Mouse (Mus musculus) intestine, embryonic 16.5 days (tissue): Measurements from ENCODE around the gene Sart3. TPM values are rescaled to one million over a fixed set of nuclear protein-coding genes. Genes with fewer than 3 reads are reported as not detected.
"Not testable (repeated sequence)": the region's sequence is repeated elsewhere in the genome, so short reads cannot be mapped to it uniquely, and the experiment has no call there.

ENCODE experiments used
- ATAC-seq: fragments of 200-750 bp; cut with Nextera tagmentation; 2 replicates; pipeline ENCODE4 v1.8.0; 2017; ENCODE audit warnings: moderate TSS enrichment, moderate library complexity
- H3K27ac ChIP-seq: fragments of 300-500 bp; sonication (generic); 2 replicates; pipeline ENCODE4 v1.5.1; 2014; ENCODE audit warnings: mild to moderate bottlenecking, low read length
- H3K27me3 ChIP-seq: fragments of 300-500 bp; sonication (generic); replicated peaks from 2 replicates; pipeline ENCODE4 v1.6.1; 2014; ENCODE audit warnings: low read length, control low read depth, mixed read lengths; ENCODE audit not compliant: control insufficient read depth, insufficient read depth
- H3K36me3 ChIP-seq: fragments of 300-500 bp; sonication (generic); 2 replicates; pipeline ENCODE4 v1.6.1; 2014; ENCODE audit warnings: low read length, control low read depth; ENCODE audit not compliant: control insufficient read depth, insufficient read depth
- H3K4me1 ChIP-seq: fragments of 300-500 bp; sonication (generic); 2 replicates; pipeline ENCODE4 v1.6.1; 2014; ENCODE audit warnings: low read length, control low read depth, mixed read lengths; ENCODE audit not compliant: control insufficient read depth, insufficient read depth
- H3K4me2 ChIP-seq: fragments of 300-500 bp; sonication (generic); 2 replicates; pipeline ENCODE4 v1.6.1; 2014; ENCODE audit warnings: low read depth, low read length, control low read depth
- H3K4me3 ChIP-seq: fragments of 300-500 bp; sonication (generic); 2 replicates; pipeline ENCODE4 v1.5.1; 2014; ENCODE audit warnings: mild to moderate bottlenecking, low read length
- H3K9ac ChIP-seq: fragments of 300-500 bp; sonication (generic); 2 replicates; pipeline ENCODE4 v1.6.1; 2014; ENCODE audit warnings: low read depth, low read length
- H3K9me3 ChIP-seq: fragments of 300-500 bp; sonication (generic); 2 replicates; pipeline ENCODE4 v1.6.1; 2016; ENCODE audit warnings: low read length, control low read depth; ENCODE audit not compliant: control insufficient read depth
- WGBS: fragments of 180-500 bp; shearing (Covaris S2); extraction: QIAGEN DNeasy Blood & Tissue Kit; methylation state at CpG from one replicate; pipeline ENCODE4 v1.1.7; 2014; 5-methylcytosine and 5-hydroxymethylcytosine counted together
- polyA plus RNA-seq: library from polyadenylated mRNA; unstranded; fragments of >200 nt; fragmentation: Nextera tagmentation; extraction: Ambion mirVana; gene quantifications from 2 replicates; pipeline ENCODE4 v1.2.1, GENCODE M21; 2015

Gene Sart3
- polyA plus RNA-seq, 1 experiment from 2014 or later: 30.2 TPM

DNA sequence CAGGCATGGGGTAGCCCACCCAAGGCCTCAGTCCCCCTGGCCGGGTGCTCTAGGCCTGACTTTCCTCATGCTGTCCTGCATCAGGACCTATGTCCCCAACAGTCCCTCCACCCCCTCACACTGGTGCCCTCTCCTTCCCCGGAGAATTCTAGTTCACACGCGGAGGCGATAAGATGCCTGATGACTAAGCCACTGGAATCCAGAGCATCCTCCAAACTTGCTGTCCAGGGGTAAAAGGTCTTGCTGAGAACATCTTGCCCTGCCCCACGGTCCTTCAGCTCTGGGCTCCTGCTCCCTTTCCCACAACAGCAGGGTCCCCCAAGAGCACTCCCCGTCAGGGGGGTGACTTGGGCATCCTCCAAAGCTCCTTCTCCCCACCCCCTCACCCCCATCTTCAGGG lies 10.3 kb upstream of the Sart3 start:
- Histone ChIP-seq H3K4me2 (no peak overlapping the region), H3K36me3 (no peaks in the 10 kb centered on the region), H3K27ac (peak overlapping the region; percentile 89), H3K27me3 (no peaks in the 10 kb centered on the region), H3K4me1 (peaks cover 6% of the 10 kb centered on the region), H3K9ac (no peak overlapping the region), H3K9me3 (no peaks in the 10 kb centered on the region), H3K4me3 (no peak overlapping the region)
- 81% methylated on average over 7 of the region's 7 CpGs for WGBS
- ATAC-seq: no peak

DNA sequence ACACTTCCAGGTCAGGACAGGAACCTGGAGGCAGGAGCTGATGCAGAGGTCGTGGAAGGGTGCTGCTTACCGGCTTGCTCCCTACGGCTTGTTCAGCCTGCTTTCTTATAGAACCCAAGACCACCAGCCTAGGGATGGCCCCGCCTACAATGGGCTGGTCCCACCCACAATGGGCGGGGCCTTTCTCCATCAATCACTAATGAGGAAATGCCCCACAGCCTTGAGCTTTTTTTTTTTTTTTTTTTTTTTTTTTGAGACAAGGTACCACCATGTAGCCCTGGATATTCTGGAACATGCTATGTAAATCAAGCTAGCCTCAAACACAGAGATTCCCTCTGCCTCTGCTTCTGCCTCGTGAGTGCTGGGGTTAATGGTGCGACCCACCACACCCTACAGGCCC lies 9.6 kb upstream of the Sart3 start:
- Histone ChIP-seq H3K4me1 (peaks cover 6% of the 10 kb centered on the region), H3K9ac (no peak overlapping the region), H3K27me3 (no peaks in the 10 kb centered on the region), H3K27ac (no peak overlapping the region), H3K36me3 (peaks cover 4% of the 10 kb centered on the region; the same call in 1 of the 2 replicates), H3K4me2 (no peak overlapping the region), H3K9me3 (no peaks in the 10 kb centered on the region), H3K4me3 (no peak overlapping the region)
- no peak for ATAC-seq
- WGBS: 82% methylated on average over 7 of the region's 7 CpGs

DNA sequence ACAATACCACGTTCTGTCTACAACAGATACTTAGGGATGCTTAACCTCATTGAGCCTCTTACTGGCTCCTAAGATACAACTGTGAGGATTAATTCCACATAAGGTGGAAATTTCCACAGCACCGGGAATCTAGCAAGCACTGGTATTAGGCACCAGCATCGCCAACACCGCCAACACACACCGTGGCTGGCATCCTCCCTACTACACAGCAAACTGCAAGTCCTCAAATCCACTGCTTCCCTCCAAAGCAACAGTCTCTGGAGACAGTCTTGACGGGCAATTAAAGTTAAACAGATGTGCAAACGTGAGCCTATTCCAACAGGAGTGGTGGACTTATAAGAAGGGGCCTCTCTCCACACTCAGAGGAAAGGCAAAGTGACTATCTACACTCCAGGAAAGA lies 8.9 kb upstream of the Sart3 start:
- Histone ChIP-seq H3K9me3 (no peaks in the 10 kb centered on the region), H3K4me1 (peaks cover 6% of the 10 kb centered on the region), H3K36me3 (peaks cover 4% of the 10 kb centered on the region; the same call in 1 of the 2 replicates), H3K27me3 (no peaks in the 10 kb centered on the region), H3K9ac (no peak overlapping the region), H3K4me3 (no peak overlapping the region), H3K4me2 (no peak overlapping the region), H3K27ac (no peak overlapping the region)
- WGBS: 67% methylated on average over 7 of the region's 7 CpGs
- no peak for ATAC-seq

DNA sequence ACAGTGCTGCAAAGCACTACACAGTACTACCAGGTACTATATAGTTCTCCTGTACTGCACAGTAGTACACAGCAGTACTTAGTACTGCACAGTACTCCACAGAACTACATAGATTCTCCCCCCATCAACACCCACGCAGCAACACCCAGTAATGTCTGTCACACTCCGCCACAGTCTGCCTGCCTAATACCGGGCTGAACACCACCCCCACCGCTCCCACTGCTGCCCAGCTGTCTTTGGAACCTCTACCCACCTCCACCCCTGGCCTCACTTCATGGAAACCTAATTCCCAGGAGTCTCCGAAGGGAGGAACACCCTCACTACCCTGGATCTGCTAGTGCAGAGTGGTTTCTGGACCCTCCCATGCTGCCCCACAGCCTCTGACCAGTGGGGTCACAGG lies 8.5 kb upstream of the Sart3 start:
- ATAC-seq: no peak
- 86% methylated on average over 5 of the region's 5 CpGs for WGBS
- H3K4me2 ChIP-seq: no peak overlapping the region

DNA sequence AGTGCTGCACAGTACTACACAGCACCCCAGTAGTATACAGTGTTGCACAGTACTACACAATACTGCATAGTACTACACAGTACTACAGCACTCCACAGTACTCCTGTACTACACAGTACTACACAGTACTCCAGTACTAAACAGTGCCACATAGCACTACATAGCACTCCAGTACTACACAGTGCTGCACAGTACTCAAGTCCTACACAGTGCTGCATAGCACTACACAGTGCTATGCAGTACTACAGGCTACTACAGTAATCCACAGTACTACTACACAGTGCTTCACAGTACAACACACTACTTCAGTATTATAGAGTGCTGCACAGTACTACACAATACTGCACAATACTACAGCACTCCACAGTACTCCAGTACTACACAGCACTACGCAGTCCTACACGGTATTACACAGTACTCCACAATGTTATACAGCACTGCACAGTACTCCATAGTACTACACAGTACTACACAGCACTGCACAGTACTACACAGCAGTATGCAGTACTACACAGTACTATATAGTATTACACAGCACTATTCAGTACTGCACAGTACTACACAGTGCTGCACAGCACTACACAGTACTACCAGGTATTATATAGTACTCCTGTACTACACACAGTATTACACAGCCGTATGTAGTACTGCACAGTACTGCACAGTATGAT lies 7.9 kb upstream of the Sart3 start:
- Histone ChIP-seq H3K9ac (no peak overlapping the region), H3K27ac (no peak overlapping the region), H3K4me2 (no peak overlapping the region), H3K9me3 (no peaks in the 10 kb centered on the region), H3K27me3 (no peaks in the 10 kb centered on the region), H3K36me3 (peaks cover 12% of the 10 kb centered on the region), H3K4me3 (no peak overlapping the region), H3K4me1 (peaks cover 6% of the 10 kb centered on the region)
- 94% methylated on average over 3 of the region's 3 CpGs for WGBS
- no peak for ATAC-seq

More for the DNA sequence above, 8.5 kb upstream of the Sart3 start:
- Histone ChIP-seq H3K27ac (no peak overlapping the region), H3K9me3 (no peaks in the 10 kb centered on the region), H3K9ac (no peak overlapping the region), H3K4me3 (no peak overlapping the region), H3K36me3 (peaks cover 8% of the 10 kb centered on the region), H3K27me3 (no peaks in the 10 kb centered on the region), H3K4me1 (peaks cover 6% of the 10 kb centered on the region)

DNA sequence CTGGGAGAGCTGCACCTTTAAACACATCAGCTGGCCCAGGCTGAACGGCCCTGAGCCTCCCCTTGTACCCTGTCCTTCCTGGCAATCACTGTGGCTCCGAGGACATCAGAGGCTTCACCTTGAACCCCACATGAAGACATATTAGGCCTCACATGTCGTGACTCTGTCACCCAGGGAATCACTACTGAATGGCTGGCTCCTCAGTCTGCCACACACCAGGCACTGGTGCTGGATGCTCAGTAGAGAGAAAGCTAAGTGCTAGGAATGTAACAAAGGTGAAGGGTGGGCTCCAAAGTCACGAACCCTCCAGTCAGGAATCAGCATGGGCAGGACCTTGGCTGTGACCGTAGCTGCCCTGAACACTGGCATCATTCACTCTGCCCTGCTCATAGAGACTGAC lies 7.3 kb upstream of the Sart3 start:
- no peaks in the 10 kb centered on the region for H3K27me3 ChIP-seq
- 80% methylated on average over 5 of the region's 5 CpGs for WGBS
- peaks cover 17% of the 10 kb centered on the region for H3K36me3 ChIP-seq
- no peak overlapping the region for H3K27ac ChIP-seq
- no peak overlapping the region for H3K9ac ChIP-seq
- H3K4me3 ChIP-seq: no peak overlapping the region
- ATAC-seq: no peak
- H3K4me2 ChIP-seq: no peak overlapping the region
- no peaks in the 10 kb centered on the region for H3K9me3 ChIP-seq
- peaks cover 6% of the 10 kb centered on the region for H3K4me1 ChIP-seq

DNA sequence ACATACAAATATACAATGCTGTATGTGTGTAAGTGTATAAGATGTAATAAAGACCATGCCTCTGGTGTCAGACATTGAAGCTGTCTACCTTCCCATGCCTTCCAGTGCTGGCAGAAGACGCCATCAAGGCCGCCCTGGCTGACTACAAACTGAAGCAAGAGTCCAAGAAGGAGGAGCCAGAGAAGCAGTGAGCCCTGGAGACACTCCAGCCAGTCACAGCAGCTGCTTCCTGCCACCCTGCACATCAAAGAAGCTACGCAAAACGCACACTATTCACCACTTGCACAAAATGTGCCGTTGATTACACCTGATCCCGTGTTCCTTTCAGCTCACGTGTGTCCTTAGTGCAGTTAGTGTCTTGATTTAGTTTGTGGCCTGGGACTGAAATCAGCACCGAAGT lies 5.4 kb upstream of the Sart3 start:
- Histone ChIP-seq H3K4me1 (peaks cover 11% of the 10 kb centered on the region), H3K36me3 (peaks cover 17% of the 10 kb centered on the region)
- H3K9ac ChIP-seq, H3K9me3 ChIP-seq, H3K4me2 ChIP-seq, H3K27me3 ChIP-seq, H3K27ac ChIP-seq, ATAC-seq, H3K4me3 ChIP-seq: not testable (repeated sequence)
- WGBS: 86% methylated on average over 8 of the region's 8 CpGs

DNA sequence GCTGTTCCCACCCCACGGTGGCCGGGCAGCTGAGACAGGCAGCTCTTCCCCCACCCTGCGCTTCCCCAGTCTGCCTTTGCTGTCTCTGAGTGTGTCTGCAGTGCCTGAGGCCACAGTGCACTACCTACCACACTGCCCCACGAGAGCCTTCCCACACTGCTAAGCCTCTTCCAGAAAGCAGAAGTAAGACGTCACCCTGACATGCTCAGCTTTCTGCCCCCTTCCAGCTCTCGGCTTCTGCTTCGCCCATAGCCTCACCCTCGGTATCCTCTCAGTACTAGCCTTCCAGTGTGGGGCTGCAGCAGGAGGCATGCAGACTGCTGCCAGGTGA lies 4.6 kb upstream of the Sart3 start:
- no peak overlapping the region for H3K27ac ChIP-seq
- WGBS: 88% methylated on average over 8 of the region's 8 CpGs
- no peak for ATAC-seq

DNA sequence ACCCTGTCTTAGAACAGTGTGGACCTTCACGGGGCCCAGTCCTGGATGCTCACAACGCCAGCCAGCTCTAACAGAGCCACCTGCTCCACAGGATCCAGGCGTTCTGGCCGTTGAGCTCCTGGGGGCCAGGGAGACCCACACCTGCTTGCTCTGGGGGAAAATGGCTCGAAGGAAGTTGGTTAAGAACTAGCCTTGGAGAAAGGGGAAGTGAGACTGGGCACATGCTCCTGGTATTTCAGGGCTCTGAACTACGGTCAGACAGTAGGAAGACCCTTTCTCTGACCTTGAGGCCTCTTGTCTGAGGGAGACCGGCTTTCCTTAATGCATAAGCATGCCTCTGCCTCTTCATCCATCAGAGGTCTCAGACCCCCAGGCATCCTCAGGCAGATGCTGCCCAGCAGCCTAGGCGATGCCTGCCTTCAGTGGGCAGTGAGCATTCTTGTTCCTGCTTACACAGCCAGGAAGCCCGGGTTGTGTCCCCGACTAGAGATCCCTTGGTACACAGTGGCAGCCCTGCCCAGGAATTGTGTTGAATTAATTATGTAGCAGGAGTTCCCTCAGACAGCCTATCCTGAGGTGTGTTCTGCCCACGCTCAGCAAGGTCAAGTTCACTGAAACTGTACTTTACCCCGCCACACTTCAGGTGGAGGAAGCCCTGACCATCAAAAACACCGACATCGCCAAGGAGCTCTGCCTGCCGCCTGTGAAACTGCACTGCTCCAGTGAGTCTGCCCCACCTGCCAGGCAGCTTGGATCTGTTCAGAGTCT lies 4.0 kb upstream of the Sart3 start:
- ATAC-seq: no peak
- Histone ChIP-seq H3K4me1 (peaks cover 11% of the 10 kb centered on the region), H3K4me2 (no peak overlapping the region), H3K4me3 (no peak overlapping the region), H3K9me3 (no peaks in the 10 kb centered on the region), H3K9ac (no peak overlapping the region), H3K27me3 (no peaks in the 10 kb centered on the region), H3K36me3 (peaks cover 17% of the 10 kb centered on the region), H3K27ac (no peak overlapping the region)
- 88% methylated on average over 15 of the region's 15 CpGs for WGBS

More for the DNA sequence above, 4.6 kb upstream of the Sart3 start:
- Histone ChIP-seq H3K9me3 (no peaks in the 10 kb centered on the region), H3K4me3 (no peak overlapping the region), H3K4me1 (peaks cover 11% of the 10 kb centered on the region), H3K27me3 (no peaks in the 10 kb centered on the region), H3K4me2 (no peak overlapping the region), H3K36me3 (peaks cover 17% of the 10 kb centered on the region), H3K9ac (no peak overlapping the region)
